Mouse (Mus musculus) B cell, adult 67 days (primary cell): ENCODE measurements around the gene Arhgap6. TPM values are rescaled to one million over a fixed set of nuclear protein-coding genes. Genes with fewer than 3 reads are reported as not detected.

Experiments
- total RNA-seq, 2 experiments: library from RNA; stranded (reverse); gene quantifications; 4 replicates each; pipeline ENCODE4 v1.2.4; 2023

Gene Arhgap6
- total RNA-seq, result 1 to 10 TPM; 5.4 to 6.9 TPM

DNA sequence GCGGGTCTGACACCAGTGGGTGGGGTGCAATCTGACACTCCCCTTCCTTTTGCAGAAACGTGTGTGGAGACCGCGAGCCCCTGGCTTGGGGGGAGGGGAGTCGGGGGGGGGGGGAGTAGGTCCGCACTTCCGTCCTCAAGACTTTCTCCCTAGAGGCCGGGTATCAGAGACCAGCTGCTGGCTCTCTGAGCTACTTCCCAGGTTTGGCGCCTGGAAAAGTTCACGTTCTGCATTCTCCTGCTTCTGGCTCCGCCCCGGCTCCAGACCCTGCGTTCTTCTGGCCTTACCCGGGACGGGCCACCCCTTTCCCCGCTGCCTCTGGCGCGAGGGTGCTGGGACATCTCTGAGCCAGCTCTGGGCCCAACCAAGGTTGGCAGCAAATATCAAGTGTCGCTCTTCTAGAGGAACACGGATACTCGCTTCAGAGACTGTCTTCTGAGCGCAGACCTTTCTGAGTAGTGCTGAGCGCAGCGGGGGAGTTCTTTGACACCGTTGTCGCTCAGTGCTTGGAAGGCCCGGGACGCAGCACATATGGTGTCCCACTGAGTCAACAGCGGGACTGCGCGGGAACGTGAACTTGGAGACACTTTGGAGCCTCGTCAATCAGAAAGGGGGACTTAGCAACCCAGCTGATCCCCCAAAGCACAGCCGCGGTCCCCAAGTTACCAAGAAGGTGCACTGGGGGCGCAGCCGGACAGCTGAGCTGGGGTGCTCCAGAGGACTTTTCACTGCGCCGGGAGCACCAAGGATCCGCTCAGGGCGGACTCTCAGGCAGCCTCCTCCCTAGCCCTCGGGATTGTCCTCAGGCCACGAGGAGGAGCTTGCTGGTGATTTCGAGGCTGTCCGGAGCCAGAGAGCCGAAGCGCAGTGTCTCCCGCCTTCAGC is at the start of gene Arhgap6:
TSS of gene Arhgap6 (plus strand) at position 126 of the 885 bp plus-strand sequence.

DNA sequence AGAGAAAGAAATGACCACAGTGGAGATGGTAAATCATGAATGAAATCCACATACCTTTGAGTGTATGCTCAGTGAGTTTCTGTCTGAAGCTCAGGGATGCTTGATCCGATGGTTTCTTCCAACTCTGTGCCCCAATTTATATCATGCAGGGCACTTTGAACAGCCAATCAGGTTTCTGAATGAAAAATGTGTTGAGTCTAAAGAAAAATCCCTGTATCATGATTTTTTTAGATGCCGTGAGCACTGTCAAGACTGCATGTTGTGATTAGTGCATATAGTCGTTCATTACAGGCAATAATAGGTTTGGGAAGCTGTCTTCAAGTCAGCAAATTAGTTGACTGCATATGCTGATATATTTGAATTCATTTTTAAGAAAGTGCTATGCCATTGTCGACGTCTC is 392.2 kb downstream of the Arhgap6 start, which contains the start of gene Amelx:
TSS of gene Amelx (minus strand) at position 101 of the 400 bp plus-strand sequence.

DNA sequence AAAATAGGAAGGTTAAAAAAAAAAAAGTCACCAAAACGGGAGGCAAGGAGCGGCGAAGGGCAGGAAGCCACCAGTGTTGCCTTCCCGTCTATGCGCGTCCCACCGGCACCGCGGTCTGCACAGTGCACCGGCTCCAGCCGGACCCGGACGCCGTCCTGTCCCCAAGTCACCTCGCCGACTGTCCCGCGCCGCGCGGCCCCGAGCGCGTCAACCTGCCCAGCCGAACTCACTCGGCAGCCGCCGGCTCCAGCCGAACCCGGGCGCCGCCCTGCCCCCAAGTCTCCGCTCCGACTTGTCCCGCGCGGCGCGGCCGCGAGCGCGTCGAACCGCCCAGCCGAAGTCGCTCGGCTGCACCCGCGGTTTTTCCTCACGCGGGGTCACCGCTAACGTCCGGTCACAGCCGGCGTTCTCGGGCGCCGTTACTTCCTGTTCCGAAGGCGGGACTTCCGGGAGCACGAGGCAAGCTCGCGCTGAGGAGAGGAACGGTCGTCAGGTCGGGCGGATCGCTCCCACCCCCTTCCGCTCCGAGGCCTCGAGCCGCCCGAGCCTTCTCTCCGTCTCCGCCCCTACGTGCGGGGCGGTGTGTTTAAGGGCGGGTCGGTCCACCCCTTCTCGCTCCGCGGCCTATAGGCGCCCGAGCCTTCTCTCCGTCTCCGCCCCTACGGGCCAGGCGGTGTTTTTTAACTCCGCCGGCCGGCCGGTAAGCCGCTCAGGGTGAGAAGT is 525.2 kb downstream of the Arhgap6 start, which contains the start of gene Hccs:
TSS of gene Hccs (minus strand) at position 428 of the 723 bp plus-strand sequence.

Other genes starting within 250 kb of the Arhgap6 start
- not detected for gene Frmpd4, start 217.9 kb upstream of the Arhgap6 start, total RNA-seq
- 10 to 100 TPM; 38.7 to 41.6 TPM for gene Msl3, start 121.2 kb upstream of the Arhgap6 start, total RNA-seq